Mouse (Mus musculus) bone marrow macrophage, adult 2 months (primary cell): ENCODE measurements around the gene Eid2.

Experiments used
- CTCF ChIP-seq: IDR thresholded peaks from 2 replicates; pipeline ENCODE4 v1.5.1; 2012; ENCODE audit warnings: low read depth, mild to moderate bottlenecking, low read length, moderate library complexity
- POLR2A ChIP-seq: IDR thresholded peaks from 2 replicates; pipeline ENCODE4 v1.6.1; 2012; ENCODE audit warnings: mild to moderate bottlenecking, low read depth, low read length, borderline replicate concordance

DNA sequence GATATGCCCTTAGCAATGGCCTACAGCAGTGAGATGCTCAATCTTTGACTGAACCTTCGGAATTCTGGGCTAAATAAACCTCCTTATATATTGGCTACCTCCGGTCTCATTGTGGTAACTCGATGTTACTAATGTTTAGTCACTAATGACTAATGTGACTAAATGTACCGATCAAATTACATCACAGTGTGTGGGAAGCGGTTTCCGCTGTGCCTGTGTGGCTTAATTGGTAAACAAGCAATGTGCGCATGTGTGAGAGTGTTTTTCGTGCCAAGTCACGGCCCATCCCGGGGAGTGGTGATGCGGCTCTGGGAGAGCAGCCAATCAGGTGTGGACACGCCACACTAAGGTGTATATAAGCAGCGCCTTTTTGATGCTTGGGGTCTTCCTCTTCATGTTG lies 2.3 kb upstream of the Eid2 start:
- no peak for TF ChIP-seq CTCF
- TF ChIP-seq POLR2A: no peak
